Mouse (Mus musculus): ENCODE data around the gene Arid4a. TPM values are rescaled to one million over a fixed set of nuclear protein-coding genes. Genes with fewer than 3 reads are reported as not detected.
A peak's percentile ranks its signal among the peaks of the same experiment; 100 is the strongest.
"Not testable (repeated sequence)": the region's sequence is repeated elsewhere in the genome, so short reads cannot be mapped to it uniquely, and the experiment has no call there.

Arid4a gene
- polyA plus RNA-seq, 1 experiment from 2014 or later: 42.9 TPM

- Histone ChIP-seq H3K27ac (ENCODE audit: low read length) (no peak overlapping the region), H3K27me3 (replicated peaks; ENCODE audit: insufficient read depth, low read length) (no peaks in the 10 kb centered on the region), H3K4me3 (ENCODE audit: low read depth, low read length) (no peak overlapping the region), H3K36me3 (ENCODE audit: insufficient read depth, low read length) (peaks cover 21% of the 10 kb centered on the region), H3K4me1 (ENCODE audit: insufficient read depth, low read depth, low read length) (peaks cover 4% of the 10 kb centered on the region), H3K9ac (replicated peaks; ENCODE audit: low read depth) (no peak overlapping the region), H3K4me2 (replicated peaks; ENCODE audit: low read depth, low read length) (peak overlapping the region; percentile 73; the same call in 1 of the 2 replicates), H3K9me3 (ENCODE audit: low read length) (no peaks in the 10 kb centered on the region)
- 66% methylated on average over 10 of the region's 10 CpGs for WGBS
- TF ChIP-seq EP300 (IDR thresholded peaks at IDR 0.05) (no peak), CTCF (IDR thresholded peaks at IDR 0.05) (no peak)
- DNase-seq (ENCODE audit: low spot score) (no peak), ATAC-seq (no peak)
Observed at GRCm38 (mm10) chr12:71017827-71018226, 2.0 kb downstream of the Arid4a start.

GRCm38 (mm10) chr12:71019211-71019610, 3.4 kb downstream of the Arid4a start:
- H3K9ac ChIP-seq (replicated peaks; ENCODE audit: low read depth): no peak overlapping the region
- H3K4me3 ChIP-seq (ENCODE audit: low read depth, low read length): no peak overlapping the region
- no peaks in the 10 kb centered on the region; the same call in none of the 2 replicates for H3K4me1 ChIP-seq (ENCODE audit: insufficient read depth, low read depth, low read length)
- DNase-seq (ENCODE audit: low spot score) (no peak), ATAC-seq (no peak)
- H3K27me3 ChIP-seq (replicated peaks; ENCODE audit: insufficient read depth, low read length): no peaks in the 10 kb centered on the region
- TF ChIP-seq CTCF (IDR thresholded peaks at IDR 0.05) (no peak), EP300 (IDR thresholded peaks at IDR 0.05) (no peak)
- WGBS: 93% methylated on average over 8 of the region's 8 CpGs
- no peaks in the 10 kb centered on the region for H3K9me3 ChIP-seq (ENCODE audit: low read length)
- H3K4me2 ChIP-seq (replicated peaks; ENCODE audit: low read depth, low read length): no peak overlapping the region
- no peak overlapping the region for H3K27ac ChIP-seq (ENCODE audit: low read length)
- H3K36me3 ChIP-seq (ENCODE audit: insufficient read depth, low read length): peaks cover 33% of the 10 kb centered on the region

GRCm38 (mm10) chr12:71024411-71024810, 8.6 kb downstream of the Arid4a start:
- 96% methylated on average over 10 of the region's 10 CpGs for WGBS

GRCm38 (mm10) chr12:71028265-71028664, 12.5 kb downstream of the Arid4a start:
- not testable (repeated sequence) for H3K27me3 ChIP-seq (replicated peaks; ENCODE audit: insufficient read depth, low read length); H3K4me3 ChIP-seq (ENCODE audit: low read depth, low read length); H3K4me2 ChIP-seq (replicated peaks; ENCODE audit: low read depth, low read length); H3K9ac ChIP-seq (replicated peaks; ENCODE audit: low read depth); ATAC-seq; DNase-seq (ENCODE audit: low spot score); H3K27ac ChIP-seq (ENCODE audit: low read length); H3K9me3 ChIP-seq (ENCODE audit: low read length); H3K4me1 ChIP-seq (ENCODE audit: insufficient read depth, low read depth, low read length)
- peaks cover 54% of the 10 kb centered on the region for H3K36me3 ChIP-seq (ENCODE audit: insufficient read depth, low read length)
- 90% methylated on average over 8 of the region's 8 CpGs for WGBS

More at GRCm38 (mm10) chr12:71024411-71024810, 8.6 kb downstream of the Arid4a start:
- Histone ChIP-seq H3K4me1 (ENCODE audit: insufficient read depth, low read depth, low read length) (no peaks in the 10 kb centered on the region), H3K9ac (replicated peaks; ENCODE audit: low read depth) (no peak overlapping the region), H3K27ac (ENCODE audit: low read length) (no peak overlapping the region), H3K4me2 (replicated peaks; ENCODE audit: low read depth, low read length) (no peak overlapping the region), H3K9me3 (ENCODE audit: low read length) (no peaks in the 10 kb centered on the region), H3K36me3 (ENCODE audit: insufficient read depth, low read length) (peaks cover 54% of the 10 kb centered on the region), H3K27me3 (replicated peaks; ENCODE audit: insufficient read depth, low read length) (no peaks in the 10 kb centered on the region), H3K4me3 (ENCODE audit: low read depth, low read length) (no peak overlapping the region)
- ATAC-seq (no peak), DNase-seq (ENCODE audit: low spot score) (no peak)
- TF ChIP-seq CTCF (IDR thresholded peaks at IDR 0.05): no peak
- no peak for TF ChIP-seq EP300 (IDR thresholded peaks at IDR 0.05)

- Histone ChIP-seq H3K27me3 (replicated peaks; ENCODE audit: insufficient read depth, low read length) (no peaks in the 10 kb centered on the region), H3K4me2 (replicated peaks; ENCODE audit: low read depth, low read length) (no peak overlapping the region), H3K9ac (replicated peaks; ENCODE audit: low read depth) (no peak overlapping the region), H3K4me3 (ENCODE audit: low read depth, low read length) (no peak overlapping the region), H3K27ac (ENCODE audit: low read length) (no peak overlapping the region), H3K36me3 (ENCODE audit: insufficient read depth, low read length) (peaks cover 38% of the 10 kb centered on the region), H3K4me1 (ENCODE audit: insufficient read depth, low read depth, low read length) (no peaks in the 10 kb centered on the region), H3K9me3 (ENCODE audit: low read length) (no peaks in the 10 kb centered on the region)
- WGBS: 84% methylated on average over 8 of the region's 8 CpGs
- DNase-seq (ENCODE audit: low spot score) (no peak), ATAC-seq (no peak)
- TF ChIP-seq EP300 (IDR thresholded peaks at IDR 0.05) (no peak), CTCF (IDR thresholded peaks at IDR 0.05) (no peak)
Observed at GRCm38 (mm10) chr12:71030260-71030659, 14.5 kb downstream of the Arid4a start.

- Histone ChIP-seq H3K36me3 (ENCODE audit: insufficient read depth, low read length) (peaks cover 34% of the 10 kb centered on the region), H3K4me3 (ENCODE audit: low read depth, low read length) (no peak overlapping the region), H3K9me3 (ENCODE audit: low read length) (no peaks in the 10 kb centered on the region), H3K4me2 (replicated peaks; ENCODE audit: low read depth, low read length) (no peak overlapping the region), H3K4me1 (ENCODE audit: insufficient read depth, low read depth, low read length) (no peaks in the 10 kb centered on the region), H3K27ac (ENCODE audit: low read length) (no peak overlapping the region), H3K9ac (replicated peaks; ENCODE audit: low read depth) (no peak overlapping the region), H3K27me3 (replicated peaks; ENCODE audit: insufficient read depth, low read length) (no peaks in the 10 kb centered on the region)
- no peak for ATAC-seq
- TF ChIP-seq EP300 (IDR thresholded peaks at IDR 0.05) (no peak), CTCF (IDR thresholded peaks at IDR 0.05) (no peak)
- 95% methylated on average over 5 of the region's 5 CpGs for WGBS
- no peak for DNase-seq (ENCODE audit: low spot score)
Observed at GRCm38 (mm10) chr12:71030722-71031121, 14.9 kb downstream of the Arid4a start.

GRCm38 (mm10) chr12:71035826-71036225, 20.0 kb downstream of the Arid4a start:
- no peak for ATAC-seq
- no peak overlapping the region for H3K4me3 ChIP-seq (ENCODE audit: low read depth, low read length)
- H3K9ac ChIP-seq (replicated peaks; ENCODE audit: low read depth): no peak overlapping the region
- H3K4me1 ChIP-seq (ENCODE audit: insufficient read depth, low read depth, low read length): peaks cover 3% of the 10 kb centered on the region; the same call in 1 of the 2 replicates
- TF ChIP-seq EP300 (IDR thresholded peaks at IDR 0.05) (no peak), CTCF (IDR thresholded peaks at IDR 0.05) (no peak)
- no peaks in the 10 kb centered on the region for H3K9me3 ChIP-seq (ENCODE audit: low read length)
- H3K27ac ChIP-seq (ENCODE audit: low read length): no peak overlapping the region
- WGBS: 98% methylated on average over 4 of the region's 4 CpGs
- no peaks in the 10 kb centered on the region for H3K27me3 ChIP-seq (replicated peaks; ENCODE audit: insufficient read depth, low read length)
- no peak for DNase-seq (ENCODE audit: low spot score)
- H3K4me2 ChIP-seq (replicated peaks; ENCODE audit: low read depth, low read length): no peak overlapping the region
- H3K36me3 ChIP-seq (ENCODE audit: insufficient read depth, low read length): peaks cover 24% of the 10 kb centered on the region

All from lung, postnatal 0 days (tissue).